In genomic region chr3:146365471-146365870, GRCm38 (mm10) we compare ENCODE assay signal across 18 mouse cellular contexts. TPM values are rescaled to one million over a fixed set of nuclear protein-coding genes. Genes with fewer than 3 reads are reported as not detected.
DNase-seq lines count a peak whose midpoint lies in the region; ATAC-seq lines count a peak whose summit lies in the region.
"Had no signal": no experiment of that assay in that cellular context is flagged by ENCODE, and none has a peak within 500 bp of the region (broad histone marks: within the 10 kb centered on the region; RNA-seq: fewer than 3 reads in every experiment).

No protein-coding gene starts in this region.

- intact Hi-C loops in heart, postnatal 36 days (cut with DNase I) = no loop called here

- DNase-seq in heart, adult 11 months = peak; percentile 7
- no peak for DNase-seq in heart, postnatal 36 days
- DNase-seq in testis, postnatal 10 days (ENCODE audit: low spot score) = peak; percentile 2
- DNase-seq in testis, postnatal 14 days (ENCODE audit: low spot score) = no peak
- DNase-seq in neural tube, embryonic 10.5 days (ENCODE audit: extremely low spot score, low spot score) = no peak
- DNase-seq in cerebellum, adult 11-12 months = no peak
- DNase-seq: adrenal gland, adult 8-10 months; adrenal gland, postnatal 36 days; cerebellum, adult 8-10 months; cerebellum, postnatal 14 days; embryo, embryonic 11 days; gastrocnemius, adult 2 months; gastrocnemius, postnatal 25 days; heart, adult 2 months had no signal

- peak; percentile 61; the same call in 1 of the 2 replicates for ATAC-seq in megakaryocyte progenitor cell, adult 5-6 weeks (replicated peaks; ENCODE audit: poor library complexity)
- ATAC-seq: forebrain, embryonic 14.5 days; hindbrain, embryonic 16.5 days; inflammation-experienced regulatory T-cells, adult 6 months had no signal

RNA-seq across cellular contexts. Expression of gene Ssx2ip, which starts 39.0 kb away (rescaled TPM):
- total RNA-seq in heart, postnatal 36 days (2021) = 10 to 100 TPM; 12.9 to 13.1 TPM
- 13.2 and 16.2 TPM in 2 replicates for total RNA-seq in megakaryocyte progenitor cell, adult 5-6 weeks (2015)
- 22.1 and 26.2 TPM in 2 replicates for total RNA-seq in megakaryocyte progenitor cell, adult 5-6 weeks (2017)

Comparison
In these comparisons a context has a peak if more than half of its experiments do, and no peak if none do; other contexts are left out.
1. DNase-seq: peak in heart, adult 11 months (single experiment) and testis, postnatal 10 days (single experiment); none in heart, postnatal 36 days (0 of 2), testis, postnatal 14 days (single experiment), neural tube, embryonic 10.5 days (single experiment) and cerebellum, adult 11-12 months (single experiment).